ENCODE assay signal across 7 mouse cellular contexts in genomic region chr5:74792301-74792700, GRCm38 (mm10).
DNase-seq lines count a peak whose midpoint lies in the region; ATAC-seq and TF ChIP-seq lines count a peak whose summit lies in the region.

No protein-coding gene starts in this region.

- peak; percentile 89 for ATAC-seq in kidney, embryonic 14.5 days (ENCODE audit: low FRiP score, low TSS enrichment)
- ATAC-seq in limb, embryonic 12.5 days (ENCODE audit: insufficient number of reproducible peaks, insufficient read depth, low FRiP score, low TSS enrichment, low read depth) = peak; percentile 82
- 0 out of 2 replicates have a peak, but pooled peaks have one; percentile 31 for ATAC-seq in midbrain, embryonic 14.5 days (ENCODE audit: low FRiP score, low TSS enrichment)
- ATAC-seq in stomach, postnatal 0 days (ENCODE audit: low FRiP score, low TSS enrichment) = peak; percentile 78

- H3K27ac ChIP-seq in heart, embryonic 10.5 days = peak overlapping the region; percentile 78
- H3K27ac ChIP-seq in kidney, embryonic 14.5 days (ENCODE audit: low read depth, low read length) = peak overlapping the region; percentile 86
- H3K27ac ChIP-seq in limb, embryonic 12.5 days = peak overlapping the region; percentile 96
- H3K27ac ChIP-seq in midbrain, embryonic 14.5 days (replicated peaks; ENCODE audit: low read depth, low read length) = no peak overlapping the region
- peak overlapping the region; percentile 65 for H3K27ac ChIP-seq in stomach, postnatal 0 days (replicated peaks)

- 3% methylated on average over 7 of the region's 7 CpGs for WGBS in heart, embryonic 10.5 days
- under 1% methylated on average over 7 of the region's 7 CpGs for WGBS in kidney, embryonic 14.5 days
- WGBS in limb, embryonic 12.5 days = 0% methylated on average over 7 of the region's 7 CpGs
- WGBS in midbrain, embryonic 14.5 days = 3% methylated on average over 7 of the region's 7 CpGs
- WGBS in stomach, postnatal 0 days = 3% methylated on average over 7 of the region's 7 CpGs

- no peaks in the 10 kb centered on the region for H3K36me3 ChIP-seq in heart, embryonic 10.5 days
- no peaks in the 10 kb centered on the region for H3K36me3 ChIP-seq in kidney, embryonic 14.5 days (ENCODE audit: control insufficient read depth, insufficient read depth, low read length)
- no peaks in the 10 kb centered on the region for H3K36me3 ChIP-seq in limb, embryonic 12.5 days
- no peaks in the 10 kb centered on the region for H3K36me3 ChIP-seq in midbrain, embryonic 14.5 days (ENCODE audit: control insufficient read depth, insufficient read depth, low read length)
- H3K36me3 ChIP-seq in stomach, postnatal 0 days (ENCODE audit: control insufficient read depth, insufficient read depth, low read length) = no peaks in the 10 kb centered on the region

- DNase-seq in brain, embryonic 18.5 days (ENCODE audit: low read depth, low spot score) = peak; percentile 45
- DNase-seq in fibroblast of lung, adult 2 months (ENCODE audit: low read depth) = peak; percentile 85
- peak; percentile 85 for DNase-seq in heart, embryonic 10.5 days (ENCODE audit: low spot score)
- DNase-seq in midbrain, embryonic 14.5 days = peak; percentile 83
- DNase-seq in stomach, postnatal 0 days (ENCODE audit: low spot score) = peak; percentile 67

- peak; percentile 58 for TF ChIP-seq CTCF in stomach, postnatal 0 days (IDR thresholded peaks at IDR 0.05; ENCODE audit: low read depth)

- H3K9me3 ChIP-seq in heart, embryonic 10.5 days = no peaks in the 10 kb centered on the region
- no peaks in the 10 kb centered on the region; the same call in 1 of the 2 replicates for H3K9me3 ChIP-seq in kidney, embryonic 14.5 days (ENCODE audit: control insufficient read depth, low read length)
- no peaks in the 10 kb centered on the region for H3K9me3 ChIP-seq in limb, embryonic 12.5 days
- no peaks in the 10 kb centered on the region for H3K9me3 ChIP-seq in midbrain, embryonic 14.5 days (ENCODE audit: control insufficient read depth, low read length)
- H3K9me3 ChIP-seq in stomach, postnatal 0 days (ENCODE audit: control insufficient read depth, low read length) = no peaks in the 10 kb centered on the region

- H3K9ac ChIP-seq in kidney, embryonic 14.5 days (ENCODE audit: low read depth, low read length) = no peak overlapping the region
- H3K9ac ChIP-seq in limb, embryonic 12.5 days (replicated peaks) = 0 out of 2 replicates have a peak overlapping the region, but pooled peaks have one; percentile 8
- H3K9ac ChIP-seq in midbrain, embryonic 14.5 days (replicated peaks; ENCODE audit: low read length) = peak overlapping the region; percentile 24
- H3K9ac ChIP-seq in stomach, postnatal 0 days (ENCODE audit: low read length) = no peak overlapping the region; the same call in none of the 2 replicates

- TF ChIP-seq EP300 in stomach, postnatal 0 days (optimal IDR thresholded peaks at IDR 0.05) = no peak

- H3K4me3 ChIP-seq in heart, embryonic 10.5 days = peak overlapping the region; percentile 37
- H3K4me3 ChIP-seq in kidney, embryonic 14.5 days (ENCODE audit: low read length) = no peak overlapping the region
- H3K4me3 ChIP-seq in limb, embryonic 12.5 days (replicated peaks) = 0 out of 2 replicates have a peak overlapping the region, but pooled peaks have one; percentile 13
- no peak overlapping the region for H3K4me3 ChIP-seq in midbrain, embryonic 14.5 days (replicated peaks; ENCODE audit: low read depth, low read length)
- H3K4me3 ChIP-seq in stomach, postnatal 0 days (ENCODE audit: low read depth, low read length) = no peak overlapping the region

- peaks cover 18% of the 10 kb centered on the region for H3K4me1 ChIP-seq in heart, embryonic 10.5 days
- peaks cover 15% of the 10 kb centered on the region for H3K4me1 ChIP-seq in kidney, embryonic 14.5 days (ENCODE audit: control insufficient read depth, insufficient read depth, low read length)
- H3K4me1 ChIP-seq in limb, embryonic 12.5 days (replicated peaks) = peaks cover 32% of the 10 kb centered on the region
- peaks cover 12% of the 10 kb centered on the region for H3K4me1 ChIP-seq in midbrain, embryonic 14.5 days (ENCODE audit: control insufficient read depth, insufficient read depth, low read length)
- 0 out of 2 replicates have a peak, but pooled peaks cover 2% of the 10 kb centered on the region for H3K4me1 ChIP-seq in stomach, postnatal 0 days (replicated peaks; ENCODE audit: control insufficient read depth, insufficient read depth)

- peak overlapping the region; percentile 36; the same call in 1 of the 2 replicates for H3K4me2 ChIP-seq in kidney, embryonic 14.5 days (replicated peaks; ENCODE audit: low read depth, low read length)
- peak overlapping the region; percentile 46 for H3K4me2 ChIP-seq in limb, embryonic 12.5 days
- peak overlapping the region; percentile 43 for H3K4me2 ChIP-seq in midbrain, embryonic 14.5 days (ENCODE audit: low read length)
- peak overlapping the region; percentile 34 for H3K4me2 ChIP-seq in stomach, postnatal 0 days (replicated peaks; ENCODE audit: low read depth)

- H3K27me3 ChIP-seq in heart, embryonic 10.5 days (ENCODE audit: insufficient read depth, poor library complexity, severe bottlenecking) = peaks cover 28% of the 10 kb centered on the region
- no peaks in the 10 kb centered on the region for H3K27me3 ChIP-seq in kidney, embryonic 14.5 days (ENCODE audit: control insufficient read depth, insufficient read depth, low read length)
- H3K27me3 ChIP-seq in limb, embryonic 12.5 days = no peaks in the 10 kb centered on the region
- no peaks in the 10 kb centered on the region for H3K27me3 ChIP-seq in midbrain, embryonic 14.5 days (ENCODE audit: control insufficient read depth, insufficient read depth, low read length)
- no peaks in the 10 kb centered on the region for H3K27me3 ChIP-seq in stomach, postnatal 0 days (ENCODE audit: control insufficient read depth, insufficient read depth, low read length)

Comparison
In these comparisons a context has a peak if more than half of its experiments do, and no peak if none do; other contexts are left out.
1. H3K4me3 ChIP-seq: peak in heart, embryonic 10.5 days (single experiment) and limb, embryonic 12.5 days (single experiment); none in kidney, embryonic 14.5 days (single experiment), midbrain, embryonic 14.5 days (single experiment) and stomach, postnatal 0 days (single experiment).
2. ATAC-seq: peak in every context shown above with its lines; median percentile 89 in kidney, embryonic 14.5 days; 82 in limb, embryonic 12.5 days; 78 in stomach, postnatal 0 days; 31 in midbrain, embryonic 14.5 days.
3. H3K9ac ChIP-seq: peak in limb, embryonic 12.5 days (single experiment) and midbrain, embryonic 14.5 days (single experiment); none in kidney, embryonic 14.5 days (single experiment) and stomach, postnatal 0 days (single experiment).
4. Peak in every context shown above with its lines, with median percentiles within 50 percentile points of each other: DNase-seq and H3K4me2 ChIP-seq.